Comparison of ENCODE assay signal across 15 mouse cellular contexts in genomic region chr2:106436136-106436535, GRCm38 (mm10).
"Had no signal": no experiment of that assay in that cellular context is flagged by ENCODE, and none has a peak within 500 bp of the region (broad histone marks: within the 10 kb centered on the region; RNA-seq: fewer than 3 reads in every experiment).

No protein-coding gene starts in this region.

- H3K27ac ChIP-seq: left cerebral cortex, adult 2 months; limb, embryonic 10.5 days; liver, embryonic 15.5 days; midbrain, embryonic 12.5 days; neural tube, embryonic 12.5 days had no signal

- H3K4me2 ChIP-seq: liver, embryonic 11.5 days; liver, embryonic 15.5 days; midbrain, embryonic 12.5 days; neural tube, embryonic 12.5 days had no signal

- H3K4me3 ChIP-seq: left cerebral cortex, adult 2 months; limb, embryonic 10.5 days; liver, embryonic 15.5 days; midbrain, embryonic 12.5 days; myocyte; neural tube, embryonic 12.5 days had no signal

- H3K9me3 ChIP-seq: limb, embryonic 10.5 days; liver, embryonic 15.5 days; midbrain, embryonic 12.5 days; neural tube, embryonic 12.5 days had no signal

- H3K36me3 ChIP-seq: limb, embryonic 10.5 days; liver, embryonic 15.5 days; midbrain, embryonic 12.5 days; neural tube, embryonic 12.5 days had no signal

- H3K9ac ChIP-seq: liver, embryonic 15.5 days; midbrain, embryonic 12.5 days; neural tube, embryonic 12.5 days had no signal

- DNase-seq: kidney, adult 11 months; kidney, postnatal 14 days; lung, adult 2 months; lung, postnatal 36 days; spleen, adult 18-20 months; thymus, adult 18-20 months; thymus, postnatal 14 days had no signal

- ATAC-seq: lung, postnatal 0 days had no signal

- H3K4me1 ChIP-seq: liver, embryonic 15.5 days; neural tube, embryonic 12.5 days had no signal

- H3K27me3 ChIP-seq: liver, embryonic 15.5 days; neural tube, embryonic 12.5 days had no signal
